Mouse (Mus musculus) skeletal muscle tissue, adult 2 months (tissue): ENCODE results near the gene Gramd1c.

Experiments used
- DNase-seq: peaks from one replicate; pipeline ENCODE4 v3.0.0-alpha.2; 2012; ENCODE audit warnings: low read depth, low spot score

Gene Gramd1c

DNA sequence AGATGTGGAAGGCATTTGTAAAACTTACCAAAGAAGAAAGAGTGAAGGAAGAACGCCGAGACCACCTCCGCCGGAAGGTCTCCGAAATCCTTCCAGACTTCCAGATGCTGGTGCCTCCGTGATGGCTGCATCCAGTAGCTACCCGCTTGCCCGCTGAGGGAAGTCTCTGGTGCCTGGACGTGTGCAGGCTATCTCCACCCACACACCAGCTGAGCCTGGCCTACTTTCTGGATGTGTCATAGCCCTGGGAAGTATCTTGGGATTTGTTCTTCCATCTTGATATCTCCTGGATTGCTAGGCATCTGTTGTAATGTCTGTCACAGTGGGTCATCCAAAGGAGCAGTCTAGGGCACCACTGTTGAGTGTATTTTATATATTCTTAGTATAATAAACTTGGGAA is 99.9 kb downstream of the Gramd1c start:
- no peak for DNase-seq

- DNase-seq, result no peak
Measured at GRCm38 (mm10) chr16:43958038-43958437, 105.1 kb downstream of the Gramd1c start.

DNA sequence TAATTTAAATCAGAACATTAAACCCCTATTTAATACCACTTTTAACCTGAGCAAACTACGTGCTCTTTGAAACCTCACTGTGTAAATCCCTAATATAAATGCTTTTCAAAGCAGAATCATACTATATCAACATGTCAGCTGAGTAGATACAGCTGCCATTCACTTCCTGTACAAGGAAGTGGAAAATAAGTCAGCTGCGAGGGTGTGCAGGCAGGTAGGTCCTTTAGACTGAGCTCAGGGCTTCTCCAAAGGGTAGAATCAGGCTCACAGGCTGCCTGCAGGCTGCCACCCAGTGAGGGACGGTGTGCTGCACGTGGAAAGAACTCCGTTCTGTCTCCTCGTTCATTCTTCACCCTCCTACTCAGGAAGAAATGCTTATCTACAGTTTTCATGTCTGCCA is 108.2 kb downstream of the Gramd1c start:
- DNase-seq, result no peak

- DNase-seq, result peak; percentile 29
Measured at GRCm38 (mm10) chr16:43951591-43951990, 111.6 kb downstream of the Gramd1c start.

- no peak for DNase-seq
Measured at GRCm38 (mm10) chr16:43945869-43946268, 117.3 kb downstream of the Gramd1c start.

DNA sequence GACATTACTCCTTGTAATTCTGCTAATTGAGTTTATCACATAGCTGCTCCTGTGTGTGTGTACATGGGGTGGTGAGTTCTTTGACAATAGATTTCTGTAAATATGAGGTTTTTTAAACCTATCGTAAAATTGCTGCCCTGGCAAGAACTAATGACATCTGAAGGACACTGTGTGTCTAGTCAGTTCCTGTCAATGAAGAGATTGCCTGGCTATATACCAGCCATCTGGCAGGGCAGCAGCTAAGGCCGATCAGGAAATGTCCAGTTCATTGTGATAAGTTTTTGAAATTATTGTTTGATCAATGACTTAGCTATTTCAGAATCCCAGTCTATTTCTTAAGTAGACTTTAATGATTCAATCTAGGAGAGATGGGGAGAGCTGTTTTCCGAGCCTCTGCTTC is 117.8 kb downstream of the Gramd1c start:
- DNase-seq, result no peak

DNA sequence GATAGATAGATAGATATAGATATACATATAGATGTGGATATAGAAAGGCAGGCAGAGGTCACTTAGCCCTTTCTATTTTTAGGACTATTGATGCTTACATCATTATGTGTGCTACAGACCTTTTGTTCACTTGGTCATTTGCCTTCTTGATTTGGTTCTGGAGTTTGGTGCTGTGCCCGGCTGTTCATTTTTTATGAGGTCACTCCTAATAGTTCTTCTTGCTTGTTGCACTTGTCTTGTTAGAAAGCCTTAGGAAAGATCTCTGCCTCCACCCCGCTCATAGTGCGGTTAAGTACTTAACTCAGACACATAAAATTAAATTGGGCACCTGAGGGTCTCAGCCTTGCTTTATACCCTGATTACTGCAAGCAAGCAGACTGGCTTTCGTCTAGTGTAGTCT is 122.3 kb downstream of the Gramd1c start:
- no peak for DNase-seq

GRCm38 (mm10) chr16:43935892-43936291 is 127.3 kb downstream of the Gramd1c start:
- no peak for DNase-seq

DNA sequence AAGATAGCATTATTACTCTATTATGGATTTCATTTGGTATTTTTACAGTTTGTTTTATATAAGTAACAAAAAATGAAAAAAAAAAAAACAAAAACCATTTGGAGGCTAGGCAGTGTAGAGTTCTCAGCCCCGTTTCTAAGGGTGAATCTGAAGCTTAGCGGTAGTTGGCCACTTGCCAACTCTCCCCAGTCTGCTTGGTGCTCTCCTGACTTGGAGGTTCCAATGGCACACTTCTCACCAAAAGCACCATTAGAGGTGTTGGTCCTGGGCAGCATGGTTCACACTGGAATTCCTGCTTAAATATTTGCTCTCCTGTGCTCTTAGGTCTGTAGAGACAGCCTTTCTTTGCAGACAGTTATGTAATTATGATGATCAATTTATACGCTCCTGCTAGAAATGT is 127.8 kb downstream of the Gramd1c start:
- no peak for DNase-seq

DNA sequence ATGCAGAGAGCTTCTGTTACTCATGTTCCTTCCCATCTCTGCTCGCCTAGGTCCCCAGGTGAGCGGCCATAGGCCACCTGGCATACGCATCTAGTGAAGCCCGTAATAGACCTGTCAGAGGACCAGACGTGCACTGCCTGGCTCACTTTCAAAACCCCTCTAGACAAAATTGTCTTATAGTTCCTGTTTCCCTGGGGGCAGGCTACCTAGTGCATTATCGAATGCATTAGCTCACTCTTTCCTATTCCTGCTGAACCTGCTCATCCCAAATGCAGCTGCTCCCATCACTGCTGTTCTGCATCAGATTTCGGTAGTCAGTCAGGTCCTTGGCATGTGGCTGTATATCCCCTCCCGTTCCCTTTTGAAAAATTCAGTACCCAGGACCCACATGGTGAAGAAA is 128.3 kb downstream of the Gramd1c start:
- DNase-seq, result no peak

DNA sequence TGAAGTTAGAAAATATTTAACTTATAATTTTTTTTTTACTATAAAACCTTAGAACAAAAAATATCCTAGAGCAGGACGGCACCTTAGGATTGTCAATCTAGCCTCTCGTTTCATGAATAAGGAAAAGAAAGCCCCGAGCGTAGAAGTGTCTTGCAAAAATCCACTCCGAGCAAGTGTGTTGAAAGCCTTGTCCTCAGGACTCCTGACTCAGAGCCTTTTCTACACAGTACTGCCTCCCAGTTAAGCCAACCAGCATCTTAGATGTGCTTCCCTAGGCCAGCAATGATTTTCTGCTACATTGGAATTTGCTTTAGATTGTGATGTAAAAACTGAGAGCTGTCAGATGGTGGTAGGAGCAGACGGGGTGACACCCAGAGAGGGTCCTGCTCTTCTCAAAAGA is 130.1 kb downstream of the Gramd1c start:
- no peak for DNase-seq

DNA sequence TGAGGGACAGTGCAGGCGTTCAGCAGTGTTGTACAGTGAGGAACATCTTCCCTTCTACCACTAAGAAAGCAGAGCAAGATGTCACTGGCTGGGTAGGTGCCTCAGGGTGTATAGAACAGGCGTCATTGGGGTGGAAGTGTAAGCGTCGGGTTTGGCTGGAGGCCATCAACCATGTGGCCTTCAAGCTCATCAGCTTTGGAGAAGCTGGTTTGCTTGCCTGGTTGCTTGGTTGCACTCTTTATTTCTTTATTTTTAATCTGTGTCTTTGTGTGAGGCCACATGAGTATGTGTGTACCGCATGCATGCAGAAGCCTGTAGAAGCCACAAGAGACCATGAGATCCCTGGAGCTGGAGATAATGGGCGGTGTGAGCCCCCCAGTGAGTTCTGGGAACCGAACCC is 130.8 kb downstream of the Gramd1c start:
- DNase-seq, result no peak

GRCm38 (mm10) chr16:43931502-43931901 is 131.6 kb downstream of the Gramd1c start:
- no peak for DNase-seq

GRCm38 (mm10) chr16:43930577-43930976 is 132.6 kb downstream of the Gramd1c start:
- no peak for DNase-seq
